Mouse (Mus musculus) lung, postnatal 10 days (tissue): ENCODE measurements at regions not wholly inside any gene's neighbourhood (a gene's known extent, or its start where the extent isn't known, plus 50 kb on each side); places are given as distances from the start of the nearest gene placed in this dataset.

Experiments
- DNase-seq: peaks from one replicate; pipeline ENCODE4 v3.0.0; 2021

- no peak for DNase-seq
Observed at GRCm38 (mm10) chr2:79137694-79138171, 117.5 kb upstream of the Itga4 start.

DNA sequence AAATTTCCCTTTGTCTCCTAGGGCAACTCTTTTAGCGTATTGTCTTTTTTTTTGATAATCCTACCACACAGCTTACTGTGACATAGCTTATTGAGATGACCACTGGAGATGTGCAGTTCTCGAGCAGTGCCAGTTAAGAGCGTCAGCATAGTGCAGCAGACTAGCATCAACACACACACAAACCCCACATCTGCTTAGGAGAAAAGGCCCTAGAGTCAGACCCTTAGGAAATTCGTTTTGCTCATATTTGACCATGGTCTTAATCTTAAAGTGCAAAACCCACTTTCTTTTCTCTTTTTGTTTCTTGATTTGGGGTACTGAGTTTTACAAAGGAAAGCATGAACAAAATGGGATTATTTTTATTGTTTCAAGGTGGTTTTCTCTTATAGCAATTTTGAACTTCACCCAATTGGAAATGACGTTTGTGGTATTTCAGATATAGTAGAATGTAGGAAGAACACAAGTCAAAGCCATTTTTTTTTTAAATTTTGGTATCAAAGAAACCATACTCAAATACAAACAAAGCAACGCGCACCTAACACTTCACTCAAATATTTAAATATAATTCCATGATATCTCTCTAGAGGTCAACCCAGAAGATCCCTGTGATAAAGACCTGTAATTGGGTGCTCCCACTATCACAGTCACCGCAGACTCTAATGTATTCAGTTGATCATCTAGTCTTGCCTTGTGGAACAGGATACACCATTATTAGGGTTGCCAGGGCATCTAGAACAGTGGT is 116.7 kb upstream of the Itga4 start:
- DNase-seq: no peak

DNA sequence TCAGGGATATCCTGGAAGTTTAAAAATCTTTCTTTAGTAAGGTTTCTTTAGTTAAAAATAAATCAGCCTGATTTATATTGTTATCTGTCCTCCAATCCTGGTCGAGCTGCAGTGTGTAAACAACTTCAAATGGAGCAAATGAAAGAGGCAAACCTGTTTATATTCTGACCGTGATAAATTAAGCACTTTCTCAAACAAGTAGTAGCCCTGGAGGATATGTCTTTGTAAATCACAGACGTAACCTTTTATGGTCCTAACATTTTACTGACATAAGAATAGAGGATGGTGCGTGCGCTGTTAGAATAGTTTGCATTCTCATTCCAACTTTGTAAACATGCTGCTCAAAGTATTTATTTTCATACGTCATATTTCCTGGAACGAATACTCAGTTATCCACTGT is 113.3 kb upstream of the Itga4 start:
- DNase-seq: no peak

DNA sequence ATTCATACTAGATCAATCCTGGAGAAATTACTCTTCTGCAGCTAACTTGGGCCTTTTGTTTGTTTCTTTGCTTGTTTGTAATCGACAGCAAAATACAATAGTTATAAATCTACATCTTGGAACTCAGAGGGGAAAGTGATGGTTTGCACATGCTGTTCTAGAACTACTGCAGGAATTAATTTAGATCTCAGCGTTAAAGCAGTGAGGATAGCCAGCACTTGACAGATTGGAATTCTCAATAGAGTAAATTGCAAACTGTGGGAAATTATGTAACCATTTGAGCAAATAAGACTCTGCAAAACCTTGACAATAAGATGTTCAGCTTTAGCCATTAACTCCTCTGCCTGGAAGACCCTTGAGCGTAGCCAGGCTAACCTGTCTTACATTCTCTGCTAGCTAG is 112.0 kb upstream of the Itga4 start:
- DNase-seq: no peak

DNA sequence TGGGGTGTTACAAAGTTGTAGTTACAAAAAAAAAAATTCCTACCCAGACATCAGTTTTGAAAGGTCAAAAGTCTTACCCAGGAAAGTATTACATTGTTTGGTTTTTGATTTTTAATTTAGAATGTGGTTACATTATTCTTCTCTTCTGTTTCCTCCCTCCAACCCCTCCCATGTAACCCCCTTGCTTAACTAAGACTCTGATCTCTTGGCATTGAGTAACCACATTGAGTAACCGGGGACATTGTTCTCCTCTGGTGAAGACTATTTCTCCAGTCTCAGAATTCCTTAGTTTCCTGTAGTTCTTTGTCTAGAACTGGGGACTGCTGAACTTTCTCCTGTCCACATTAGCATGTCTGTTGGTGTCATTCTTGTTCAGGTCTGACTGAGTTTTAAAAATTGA is 109.3 kb upstream of the Itga4 start:
- DNase-seq: no peak

GRCm38 (mm10) chr2:79146563-79146962 is 108.7 kb upstream of the Itga4 start:
- DNase-seq: no peak

DNA sequence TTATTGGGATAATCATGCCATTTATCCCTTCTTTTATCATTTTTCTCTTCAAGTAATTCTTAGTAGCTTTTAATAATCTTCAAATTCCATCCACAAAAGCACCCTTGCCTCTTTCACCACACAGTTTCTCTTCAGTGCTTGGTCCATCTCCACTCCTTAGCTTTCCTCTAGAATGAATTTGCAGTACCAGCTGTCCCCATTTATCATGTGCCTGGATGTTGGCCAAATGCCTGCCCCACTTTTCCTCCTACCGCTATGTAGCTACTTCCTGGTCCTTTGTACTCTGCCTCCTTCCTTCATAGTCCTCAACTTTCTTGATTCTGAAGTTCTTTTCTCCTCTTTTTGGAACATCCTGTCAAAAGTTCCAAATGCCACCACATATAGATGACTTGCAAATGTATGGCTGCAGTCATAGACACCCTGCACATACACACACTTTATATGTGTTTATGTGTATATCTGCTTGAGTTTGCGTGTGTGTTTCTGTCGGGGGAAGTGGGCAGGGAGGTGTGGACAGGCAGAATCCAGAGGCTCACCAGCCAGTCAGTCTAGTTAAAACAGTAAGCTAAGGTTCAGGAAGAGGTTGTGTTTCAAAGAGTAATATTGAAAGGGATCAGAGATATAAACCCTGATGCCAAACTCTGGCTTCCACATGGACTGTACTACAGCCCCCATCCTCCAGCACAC is 106.1 kb upstream of the Itga4 start:
- peak; percentile 72 for DNase-seq

DNA sequence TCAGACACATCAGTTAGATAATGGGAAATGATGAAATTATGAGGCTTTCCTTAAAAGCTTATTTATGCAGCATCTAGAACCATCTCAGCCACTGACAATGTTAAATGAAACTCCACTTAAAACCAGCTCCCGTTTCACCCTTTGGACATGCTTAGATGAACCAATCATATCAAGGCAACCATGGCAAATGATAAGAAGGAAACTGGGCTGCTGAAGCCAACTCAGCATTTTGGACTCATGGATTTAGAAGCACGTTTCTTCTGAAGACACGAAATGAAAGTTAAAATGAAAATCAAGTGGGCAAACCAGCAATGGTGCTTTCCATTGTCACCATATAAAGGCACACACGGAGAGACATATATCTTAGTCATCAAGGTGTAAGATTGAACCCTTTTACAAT is 103.6 kb upstream of the Itga4 start:
- no peak for DNase-seq

GRCm38 (mm10) chr2:79152031-79152694 is 103.1 kb upstream of the Itga4 start:
- DNase-seq: no peak

DNA sequence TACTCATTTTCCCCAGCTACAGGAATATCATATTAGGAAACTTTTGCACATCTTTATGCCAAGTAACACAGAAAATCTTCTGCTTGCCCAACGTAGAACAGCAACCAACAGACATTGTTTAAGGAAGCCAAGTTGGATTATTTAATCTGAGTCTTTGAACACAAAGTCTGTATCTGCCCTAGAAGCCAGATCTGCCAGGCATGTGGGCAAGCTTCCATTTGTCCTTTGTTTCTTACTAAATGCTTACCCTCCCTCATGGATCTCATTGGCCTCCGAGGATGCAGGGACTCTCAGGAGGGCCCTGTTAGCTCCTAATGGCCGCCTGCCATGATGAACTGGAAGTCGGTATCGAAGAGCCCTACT is 102.5 kb upstream of the Itga4 start:
- DNase-seq: no peak

DNA sequence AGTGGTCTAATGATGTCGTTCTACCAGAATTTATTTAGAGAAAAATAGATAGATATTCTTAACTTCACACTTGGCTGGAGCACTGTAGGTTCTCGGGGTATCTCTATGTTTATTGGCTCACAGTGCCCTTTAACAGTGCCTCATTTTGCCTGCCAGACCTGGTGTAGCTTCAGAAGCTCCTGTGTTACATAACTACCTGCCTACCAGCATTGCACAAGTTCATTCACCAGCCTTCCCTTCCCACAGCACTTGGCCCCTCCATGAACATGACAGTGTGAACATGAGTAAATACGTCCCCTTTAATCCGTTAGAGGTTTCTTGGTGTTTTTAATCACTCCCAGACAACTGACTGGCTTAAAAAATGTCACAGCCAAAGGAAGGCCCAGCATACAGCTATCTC is 102.2 kb upstream of the Itga4 start:
- no peak for DNase-seq

DNA sequence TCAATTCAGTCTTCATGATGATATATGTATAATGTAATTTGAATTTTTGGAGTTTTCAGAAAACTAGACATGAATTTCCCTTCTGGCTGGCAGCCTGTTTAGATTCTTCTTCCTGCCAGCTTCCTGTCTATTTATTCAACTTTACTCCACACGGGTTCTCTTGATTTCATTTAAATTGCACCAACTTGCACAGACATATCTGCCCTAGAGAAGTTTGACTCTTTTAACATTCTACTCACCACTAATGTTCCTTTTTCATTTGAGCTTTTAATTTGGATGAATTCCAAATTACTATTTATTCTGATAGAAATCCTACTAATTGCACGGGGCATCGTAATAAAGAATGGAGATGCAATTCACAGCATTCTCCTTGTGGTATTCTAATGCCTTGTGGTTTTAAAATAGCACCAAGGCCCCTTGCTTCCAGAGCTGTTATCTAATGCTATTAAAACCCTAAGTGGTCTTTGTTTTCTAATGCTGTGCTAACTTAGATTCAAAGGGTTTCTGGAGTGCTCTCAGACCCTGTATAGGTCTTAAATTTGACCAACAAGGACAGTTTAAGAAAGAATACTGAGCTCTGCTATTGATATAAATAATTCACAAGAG is 96.7 kb upstream of the Itga4 start:
- DNase-seq: no peak

DNA sequence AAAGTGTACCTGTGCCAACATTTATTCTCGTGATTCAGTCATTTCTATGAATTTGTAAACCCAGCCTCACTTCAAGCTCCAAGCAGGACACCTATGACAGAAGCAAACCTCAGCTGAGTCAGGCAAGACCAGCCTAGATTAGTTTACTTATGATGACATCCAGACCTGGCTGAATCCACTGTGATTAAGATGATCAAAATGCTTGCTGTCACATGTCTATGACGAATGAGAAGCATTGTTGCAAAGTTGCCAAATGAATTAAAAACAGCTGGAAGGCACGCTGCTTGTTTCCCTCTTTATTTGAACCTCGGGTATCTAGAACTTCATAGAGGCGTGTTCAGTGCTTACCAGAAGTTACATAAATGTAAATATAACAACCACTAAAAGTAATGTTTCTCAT is 95.9 kb upstream of the Itga4 start:
- DNase-seq: no peak

- no peak for DNase-seq
Observed at GRCm38 (mm10) chr2:79172967-79173919, 82.0 kb upstream of the Itga4 start.

- DNase-seq: no peak
Observed at GRCm38 (mm10) chr2:79174282-79174681, 80.9 kb upstream of the Itga4 start.

DNA sequence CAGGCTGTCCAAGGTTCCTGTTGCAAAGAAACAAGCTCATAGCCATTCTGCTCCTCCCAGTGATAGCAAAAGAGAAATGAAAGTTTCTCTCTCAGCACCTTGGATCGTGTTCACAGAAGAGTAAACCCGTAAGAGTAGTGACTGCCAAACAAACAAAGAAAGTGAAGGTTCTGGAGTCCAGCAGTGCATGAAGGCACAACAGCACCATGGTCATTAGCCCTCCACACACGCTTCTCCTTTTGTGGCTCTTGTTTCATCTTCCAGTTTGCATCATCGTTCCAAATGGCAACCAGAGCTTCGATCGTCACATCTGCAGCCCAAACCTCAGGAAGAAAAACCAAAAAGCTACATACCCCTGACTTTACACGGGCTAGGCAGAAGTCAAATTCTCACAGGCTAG is 74.4 kb upstream of the Itga4 start:
- no peak for DNase-seq

DNA sequence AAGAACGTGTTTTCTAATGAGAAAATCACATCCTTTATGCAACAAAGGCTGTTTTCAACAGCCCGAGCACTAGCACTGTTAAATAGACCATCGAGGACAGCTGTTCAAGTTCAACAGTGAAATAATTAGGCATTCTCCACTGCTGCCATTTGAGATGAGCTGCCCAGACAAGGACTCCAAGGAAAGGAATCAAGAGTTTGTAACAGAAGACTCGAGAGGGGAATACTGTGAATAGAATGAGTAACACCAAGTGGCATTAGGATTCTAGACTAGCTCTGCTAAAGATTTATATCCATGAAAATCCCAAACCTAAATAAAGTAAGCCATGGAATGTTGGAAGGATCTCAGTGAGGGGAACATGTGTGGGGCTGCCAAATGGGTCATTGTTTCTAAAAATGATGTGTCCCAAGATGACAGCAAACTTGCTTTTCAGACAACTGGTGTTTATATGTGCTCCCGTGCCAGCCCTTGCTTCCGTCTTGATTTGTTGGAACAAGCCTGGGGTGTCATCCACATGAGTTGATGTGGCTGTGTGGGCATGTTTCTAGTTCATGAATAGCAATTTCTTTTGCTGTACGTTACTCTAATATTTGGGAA is 72.1 kb upstream of the Itga4 start:
- DNase-seq: peak; percentile 50

DNA sequence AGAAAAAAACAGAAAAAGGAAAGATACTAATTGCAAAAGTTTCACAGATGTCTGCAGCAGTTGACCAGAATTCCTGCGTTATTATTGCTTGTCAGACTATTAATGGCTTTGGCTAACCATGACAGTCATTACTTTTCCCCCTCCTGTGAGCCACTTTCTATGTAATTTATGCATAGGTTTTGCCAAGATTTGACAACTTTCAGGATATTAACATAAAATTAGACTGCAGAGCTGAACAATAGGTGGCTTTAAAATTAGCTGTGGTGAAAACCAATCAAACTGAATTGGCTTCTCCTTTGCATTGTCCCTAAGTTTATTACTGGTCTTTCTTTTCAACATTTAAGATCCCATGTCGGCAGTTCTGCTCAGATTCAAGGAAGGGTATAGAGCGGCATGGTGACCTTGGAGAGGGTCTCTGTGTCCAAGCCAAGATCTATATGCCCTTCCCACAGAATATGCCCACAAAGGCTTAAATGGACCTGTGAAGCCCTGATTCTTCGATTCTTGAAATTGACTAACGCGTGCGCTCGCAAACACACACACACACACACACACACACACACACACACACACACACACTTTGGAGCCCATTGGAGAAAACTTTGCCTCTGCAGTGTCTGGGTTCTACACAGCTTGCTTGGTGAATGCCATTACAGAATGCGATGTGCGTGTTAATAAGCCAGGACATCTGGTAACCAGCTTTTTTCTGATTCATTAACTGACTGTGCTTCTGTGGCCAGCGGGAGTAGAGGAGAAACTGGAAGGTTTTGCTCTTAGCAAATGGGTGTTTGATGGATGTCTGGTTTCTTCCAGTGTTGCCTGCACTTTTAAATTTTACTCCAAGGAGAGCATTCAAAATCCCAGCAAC is 69.8 kb upstream of the Itga4 start:
- DNase-seq: peak; percentile 13

DNA sequence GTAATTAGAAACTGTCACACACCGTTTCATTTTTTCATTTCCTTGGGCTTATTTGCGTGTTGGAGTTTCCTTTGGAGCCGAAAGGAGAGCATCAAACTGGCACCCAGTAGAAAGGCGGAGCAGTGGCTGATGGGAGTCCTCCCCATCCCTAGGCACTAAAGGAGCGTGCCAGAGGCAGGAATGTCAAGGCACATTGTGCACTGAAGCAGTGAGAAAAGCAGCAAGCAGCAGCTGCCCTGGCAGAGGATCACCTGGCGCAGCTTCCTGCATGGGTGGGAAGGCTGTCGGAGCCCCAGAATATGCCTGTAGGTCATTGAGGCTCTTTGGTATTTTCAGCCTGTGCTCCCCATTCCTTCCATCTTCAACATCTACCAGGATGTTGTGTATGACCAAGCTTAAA is 68.3 kb upstream of the Itga4 start:
- DNase-seq: no peak

- no peak for DNase-seq
Observed at GRCm38 (mm10) chr2:79188511-79189193, 66.6 kb upstream of the Itga4 start.
